Mouse (Mus musculus) kidney, adult 18-20 months (tissue): ENCODE measurements around the gene Ncmap.
A peak's percentile ranks its signal among the peaks of the same experiment; 100 is the strongest.
"Not testable (repeated sequence)": the region's sequence is repeated elsewhere in the genome, so short reads cannot be mapped to it uniquely, and the experiment has no call there.

Source experiments
- DNase-seq: peaks from one replicate; pipeline ENCODE4 v3.0.0; 2021

The Ncmap gene

GRCm38 (mm10) chr4:135397551-135397950, 476 bp downstream of the Ncmap start:
- DNase-seq: no peak

GRCm38 (mm10) chr4:135396303-135396702, 1.7 kb downstream of the Ncmap start:
- DNase-seq: no peak

DNA sequence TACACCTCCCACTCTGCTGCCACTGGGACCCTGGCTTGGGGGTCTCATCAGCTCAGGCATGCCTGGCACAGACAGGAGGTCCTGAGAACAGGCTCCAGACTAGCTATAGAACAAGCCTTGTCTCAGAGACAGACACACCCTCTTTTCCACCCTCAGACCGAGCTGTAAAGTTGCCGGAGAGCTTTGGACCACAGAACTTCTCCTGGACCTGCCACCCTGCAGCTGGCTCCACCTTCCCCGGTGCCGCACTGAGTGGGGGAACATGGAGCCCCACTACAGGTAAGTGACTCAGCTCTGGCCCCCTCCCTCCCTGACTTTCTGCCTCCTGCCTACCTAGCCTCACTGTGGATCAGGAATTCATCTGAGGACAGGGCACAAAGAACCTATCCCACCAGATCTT, 2.7 kb downstream of the Ncmap start:
- no peak for DNase-seq

- no peak for DNase-seq
Measured at GRCm38 (mm10) chr4:135394666-135395065, 3.4 kb downstream of the Ncmap start.

GRCm38 (mm10) chr4:135393381-135393780, 4.6 kb downstream of the Ncmap start:
- DNase-seq: no peak

- DNase-seq: no peak
Measured at GRCm38 (mm10) chr4:135392801-135393200, 5.2 kb downstream of the Ncmap start.

DNA sequence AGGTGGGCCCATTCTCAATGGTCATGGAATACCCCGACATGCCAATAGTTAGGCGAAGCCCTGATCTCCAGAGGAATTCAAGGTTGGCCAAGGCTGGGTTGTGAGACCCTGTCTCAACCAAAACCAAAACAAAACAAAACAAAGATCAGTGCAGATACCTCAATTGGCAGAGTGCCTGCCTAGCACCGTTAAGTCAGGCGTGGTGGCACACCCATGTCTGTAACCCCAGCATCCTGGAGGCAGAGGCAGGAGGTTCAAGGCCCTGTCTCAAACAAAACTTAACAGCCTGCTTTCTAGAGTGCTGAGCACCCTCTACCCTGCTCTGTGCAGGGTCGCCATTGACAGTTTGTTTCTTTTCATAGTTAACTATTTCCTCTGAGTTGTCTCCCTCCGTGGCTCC, 7.0 kb downstream of the Ncmap start:
- DNase-seq: no peak

- DNase-seq: peak; percentile 31
Measured at GRCm38 (mm10) chr4:135385614-135386013, 12.4 kb downstream of the Ncmap start.

GRCm38 (mm10) chr4:135382316-135382715, 15.7 kb downstream of the Ncmap start:
- DNase-seq: peak; percentile 68

DNA sequence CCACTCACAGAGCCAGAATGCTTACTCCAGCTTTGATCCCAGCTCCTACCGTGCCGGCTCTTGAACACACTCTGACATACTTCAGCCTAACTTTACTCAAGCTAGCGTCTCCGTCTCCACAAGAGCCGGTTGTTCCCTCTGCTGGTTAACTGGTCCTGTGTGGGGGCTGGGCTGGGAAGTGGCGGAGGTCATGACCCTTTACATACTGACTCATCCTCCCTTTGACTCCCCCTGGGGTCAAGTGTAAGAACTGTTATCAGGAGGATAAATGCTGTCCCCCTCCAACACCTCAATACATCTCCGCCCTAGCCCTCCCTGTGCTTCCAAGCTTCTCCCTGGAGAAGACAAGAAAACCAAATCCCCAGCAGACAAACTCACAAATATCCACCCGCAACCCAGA, 16.7 kb downstream of the Ncmap start:
- no peak for DNase-seq

- DNase-seq: no peak
Measured at GRCm38 (mm10) chr4:135377241-135377640, 20.8 kb downstream of the Ncmap start.

- no peak for DNase-seq
Measured at GRCm38 (mm10) chr4:135375444-135375843, 22.6 kb downstream of the Ncmap start.

DNA sequence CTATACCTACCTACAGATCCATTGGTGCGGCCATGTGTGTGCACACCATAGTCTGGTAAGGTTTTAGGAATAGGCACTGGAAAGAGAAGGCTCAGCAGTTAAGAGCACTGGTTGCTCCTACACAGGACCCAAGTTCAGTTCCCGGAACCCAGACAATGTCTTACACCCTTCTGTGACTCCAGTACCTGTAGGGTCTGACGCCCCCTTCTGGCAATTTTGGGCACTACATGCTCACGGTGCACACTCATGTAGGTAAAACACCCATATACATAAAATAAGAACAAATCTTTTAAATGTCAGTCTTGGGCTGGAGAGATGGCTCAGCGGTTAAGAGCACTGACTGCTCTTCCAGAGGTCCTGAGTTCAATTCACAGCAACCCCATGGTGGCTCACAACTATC, 24.7 kb downstream of the Ncmap start:
- no peak for DNase-seq

GRCm38 (mm10) chr4:135370372-135370771, 27.7 kb downstream of the Ncmap start:
- DNase-seq: no peak

DNA sequence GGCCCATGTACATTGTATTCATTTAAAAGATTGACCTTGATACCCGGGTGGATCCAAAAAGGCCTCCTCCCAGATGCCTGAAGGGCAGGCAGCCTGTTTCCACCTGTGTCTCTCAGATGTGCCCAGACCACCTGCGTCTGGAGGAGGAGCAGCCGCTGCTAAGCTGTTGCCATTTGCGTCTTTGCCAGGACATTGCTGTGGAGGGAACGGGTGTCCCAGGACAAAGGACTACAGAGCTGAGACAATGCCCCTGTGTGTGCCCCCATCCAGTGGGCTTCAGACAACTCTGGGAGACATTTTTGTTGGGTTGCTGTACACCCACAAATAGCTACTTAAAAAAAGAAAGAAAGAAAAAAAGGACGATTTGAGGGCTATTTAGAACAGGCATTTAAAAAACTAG, 35.2 kb downstream of the Ncmap start:
- DNase-seq: no peak

GRCm38 (mm10) chr4:135361722-135362121, 36.3 kb downstream of the Ncmap start:
- DNase-seq: no peak

GRCm38 (mm10) chr4:135358736-135359135, 39.3 kb downstream of the Ncmap start:
- no peak for DNase-seq

DNA sequence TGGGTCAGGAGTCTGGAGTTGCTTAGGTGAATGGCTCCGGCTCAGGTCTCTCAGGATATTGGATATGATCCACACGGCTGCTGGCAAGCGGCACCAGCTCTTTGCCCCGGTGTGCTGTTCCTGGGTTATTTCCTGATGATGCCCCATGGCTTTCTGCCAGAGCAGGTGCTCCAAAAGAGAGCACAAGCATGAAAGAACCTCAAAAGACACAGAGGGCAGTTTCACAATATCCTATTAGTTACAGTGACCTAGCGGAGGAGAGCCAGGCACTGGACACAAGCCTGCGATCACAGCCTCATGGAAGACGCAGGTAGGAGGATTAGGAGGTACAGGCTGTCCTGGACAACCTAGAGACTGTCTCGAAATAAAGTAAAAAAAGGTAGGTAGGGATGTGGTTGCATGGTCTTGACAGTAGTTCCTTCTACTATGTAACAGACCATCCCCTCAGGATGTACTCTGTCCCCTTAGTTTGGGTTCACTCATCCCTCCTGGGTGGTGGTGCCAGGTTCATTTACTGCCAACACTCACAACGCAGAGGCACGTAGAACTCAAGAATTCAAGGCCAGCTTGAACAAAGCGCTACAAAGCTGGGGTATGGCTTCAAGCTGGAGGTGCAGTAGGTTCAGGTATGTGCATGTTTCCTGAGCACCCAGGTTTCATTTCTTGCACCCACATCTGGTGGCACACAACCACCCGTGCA, 40.7 kb downstream of the Ncmap start:
- peak; percentile 65 for DNase-seq

- DNase-seq: no peak
Measured at GRCm38 (mm10) chr4:135355886-135356550, 42.0 kb downstream of the Ncmap start.

GRCm38 (mm10) chr4:135354751-135355150, 43.3 kb downstream of the Ncmap start:
- DNase-seq: not testable (repeated sequence)

DNA sequence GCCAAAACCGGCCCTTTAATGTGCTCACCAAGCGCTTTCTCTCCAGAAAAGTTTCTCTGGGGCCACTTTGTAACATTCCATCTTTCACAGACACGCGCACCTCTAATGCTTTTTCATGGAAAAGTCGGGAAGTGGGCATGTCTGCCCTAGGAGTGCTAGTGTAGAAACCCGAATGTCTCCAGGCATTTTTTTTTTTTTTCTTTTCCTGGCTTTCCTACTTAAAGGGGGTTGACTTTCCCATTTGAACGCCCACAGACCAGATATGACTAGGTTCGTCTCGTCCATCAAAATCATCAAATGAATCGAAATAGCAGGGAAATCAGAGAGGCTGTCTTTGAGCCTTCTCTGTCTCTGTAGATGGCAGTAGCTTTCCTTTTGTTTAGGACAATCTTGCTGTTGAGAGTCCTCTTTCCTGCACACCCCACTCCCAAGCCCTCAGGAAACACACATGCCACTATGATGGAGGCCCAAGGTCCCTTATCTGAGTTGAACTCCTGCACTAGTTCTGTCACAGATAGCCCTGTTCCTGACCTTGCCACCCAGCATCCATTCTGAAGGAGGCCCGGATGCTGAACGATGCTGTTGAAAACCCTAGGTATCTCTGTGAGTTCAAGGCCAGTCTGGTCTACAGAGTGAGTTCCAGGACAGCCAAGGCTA, 44.1 kb downstream of the Ncmap start:
- DNase-seq: peak; percentile 33

GRCm38 (mm10) chr4:135353066-135353793, 44.8 kb downstream of the Ncmap start, which contains the start of gene Srrm1:
Gene Srrm1, minus strand, starts transcription at chr4:135353321.
- DNase-seq: peak; percentile 97

DNA sequence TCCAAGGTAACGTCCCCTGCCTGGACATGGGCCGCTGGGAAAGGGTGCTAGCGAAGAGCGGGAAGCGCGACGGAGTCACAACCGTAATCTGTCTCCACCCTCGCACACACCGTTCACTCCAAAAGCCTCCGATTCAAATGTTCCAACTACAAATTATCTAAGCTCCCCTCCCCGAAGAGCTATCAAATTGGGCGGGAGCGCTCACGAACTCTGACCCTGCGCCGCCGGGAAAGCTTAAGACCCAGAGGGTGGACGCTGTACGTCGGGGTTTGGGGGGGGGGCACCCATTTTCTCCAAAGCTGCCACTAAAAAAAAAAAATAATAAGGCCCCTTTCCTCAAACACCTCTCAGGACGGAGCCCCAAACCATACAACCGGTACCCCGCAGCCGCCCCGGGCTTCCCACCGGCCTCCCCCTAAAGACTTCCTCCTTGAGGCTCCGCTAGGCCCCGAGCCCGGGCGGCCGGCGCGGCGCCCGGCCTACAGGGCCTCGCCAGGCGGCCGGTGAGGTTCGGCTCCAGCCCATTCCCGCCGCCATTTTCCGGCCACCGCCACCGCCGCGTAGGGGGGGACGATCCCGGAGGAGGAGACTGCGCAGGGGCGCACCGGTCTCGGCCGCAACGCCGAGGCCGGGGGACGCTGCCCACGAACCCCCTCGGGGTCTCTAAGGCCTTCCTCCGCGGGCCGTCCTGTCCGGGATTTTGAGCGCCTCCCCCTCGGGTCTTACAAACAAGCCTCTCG, 45.5 kb downstream of the Ncmap start:
- no peak for DNase-seq
